ENCODE assay signal across 16 mouse cellular contexts in the genomic region with DNA sequence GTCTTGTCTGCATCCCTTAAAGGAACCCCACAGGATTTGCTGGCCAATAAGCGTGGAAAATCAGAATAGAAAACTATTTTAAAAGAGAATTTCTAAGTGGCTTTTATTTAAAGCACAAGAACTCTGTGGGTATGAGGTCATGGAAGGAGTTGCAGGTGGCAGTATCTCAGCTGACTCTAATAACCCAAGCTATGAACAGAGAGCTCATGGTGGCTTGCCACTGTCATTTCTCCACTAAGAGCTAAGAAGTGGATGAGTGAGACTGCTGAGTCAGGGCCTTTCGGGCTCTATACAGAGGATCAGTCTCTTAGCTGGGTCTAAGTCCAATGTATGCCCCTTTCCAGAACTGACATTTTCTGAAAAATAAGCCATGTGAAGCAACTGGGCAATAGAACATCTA.
"Had no signal": no experiment of that assay in that cellular context is flagged by ENCODE, and none has a peak within 500 bp of the region (broad histone marks: within the 10 kb centered on the region; RNA-seq: fewer than 3 reads in every experiment).

No protein-coding gene starts in this region.

- H3K4me1 ChIP-seq: neural tube, embryonic 15.5 days; stomach, embryonic 15.5 days had no signal

- H3K4me2 ChIP-seq: neural tube, embryonic 13.5 days; neural tube, embryonic 15.5 days; stomach, embryonic 15.5 days had no signal

- DNase-seq: retina, postnatal 1 day; right cerebral cortex, adult 18-20 months; right cerebral cortex, postnatal 14 days; right cerebral cortex, postnatal 25 days; right cerebral cortex, postnatal 4 days; spleen, adult 18-20 months; thymus, adult 18-20 months; thymus, adult 2 months; thymus, postnatal 14 days; thymus, postnatal 25 days; thymus, postnatal 36 days; thymus, postnatal 4 days had no signal

- H3K27me3 ChIP-seq: neural tube, embryonic 13.5 days; neural tube, embryonic 15.5 days; stomach, embryonic 15.5 days had no signal

- H3K9me3 ChIP-seq: neural tube, embryonic 13.5 days; neural tube, embryonic 15.5 days; stomach, embryonic 15.5 days had no signal

- H3K4me3 ChIP-seq: neural tube, embryonic 13.5 days; neural tube, embryonic 15.5 days; stomach, embryonic 15.5 days had no signal

- H3K27ac ChIP-seq: neural tube, embryonic 13.5 days; neural tube, embryonic 15.5 days; stomach, embryonic 15.5 days; stomach, postnatal 0 days had no signal

- H3K36me3 ChIP-seq: neural tube, embryonic 13.5 days; neural tube, embryonic 15.5 days; stomach, embryonic 15.5 days had no signal

- H3K9ac ChIP-seq: neural tube, embryonic 13.5 days; neural tube, embryonic 15.5 days; stomach, embryonic 15.5 days had no signal
